Mouse (Mus musculus): ENCODE results near the gene Zfp740.

DNA sequence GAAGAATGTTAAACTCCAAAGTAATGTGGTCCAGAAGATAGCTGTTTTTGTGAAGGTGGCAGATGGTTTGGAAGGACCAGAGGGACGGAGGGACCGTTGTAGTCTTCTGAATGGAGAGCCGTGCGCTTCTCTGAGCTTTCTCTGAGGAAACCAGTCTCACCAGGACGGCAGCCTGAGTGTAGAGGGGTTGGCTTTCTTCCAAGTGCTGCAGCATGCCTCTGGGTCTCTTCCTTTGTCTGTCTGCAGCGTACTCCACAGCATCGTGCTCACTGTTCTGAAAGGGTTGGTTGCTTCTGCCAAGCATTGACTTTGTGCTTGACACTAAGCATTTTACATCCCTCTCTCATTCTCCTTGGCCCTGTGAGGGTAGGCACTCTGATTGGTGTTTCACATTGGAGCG, 2.7 kb downstream of the Zfp740 start:
- TF ChIP-seq POLR2A (IDR thresholded peaks at IDR 0.05; ENCODE audit: borderline replicate concordance, extremely low read depth, low read depth, low read length) = no peak
- no peak for TF ChIP-seq CTCF (IDR thresholded peaks at IDR 0.05; ENCODE audit: insufficient read depth, low read length)

All from lung, adult 2 months (tissue).